Mouse (Mus musculus): ENCODE measurements at regions not wholly inside any gene's neighbourhood (a gene's known extent, or its start where the extent isn't known, plus 50 kb on each side); places are given as distances from the start of the nearest gene placed in this dataset.

DNA sequence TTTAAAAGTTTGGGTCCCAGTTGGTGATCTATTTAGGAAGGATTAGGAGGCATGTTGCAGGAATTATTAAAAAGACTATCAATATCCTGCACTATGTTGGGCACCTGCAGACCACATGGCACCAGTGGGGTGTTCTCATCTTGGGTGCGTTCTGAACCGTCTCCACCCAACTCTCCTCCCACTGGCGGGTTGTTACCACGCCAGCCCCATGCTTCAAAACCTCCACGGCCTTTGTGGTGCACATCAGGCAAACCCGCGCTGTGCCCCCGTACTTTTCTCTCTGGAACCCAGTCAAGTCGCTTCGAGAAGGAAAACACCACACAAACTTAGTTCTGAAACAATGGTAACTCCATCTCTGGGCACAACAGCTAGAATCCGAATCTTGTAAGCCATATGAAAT lies 51.7 kb upstream of the Stt3b start:
- TF ChIP-seq POLR2A (IDR thresholded peaks at IDR 0.05; ENCODE audit: insufficient read length, low read depth) = no peak
- no peak for TF ChIP-seq TCF12 (IDR thresholded peaks at IDR 0.05; ENCODE audit: insufficient read depth, poor library complexity, severe bottlenecking)
- no peak for TF ChIP-seq POLR2AphosphoS2 (IDR thresholded peaks at IDR 0.05; ENCODE audit: insufficient read length, low read depth)
- TF ChIP-seq USF1 (IDR thresholded peaks at IDR 0.05; ENCODE audit: low read depth) = no peak
- no peak for TF ChIP-seq E2F4 (IDR thresholded peaks at IDR 0.05; ENCODE audit: insufficient read depth)
- TF ChIP-seq MYOD1 (IDR thresholded peaks at IDR 0.05; ENCODE audit: control insufficient read depth in 1 of 3, insufficient read length in 2 of 3, low read depth in 2 of 3) = no peak
- TF ChIP-seq CEBPB (IDR thresholded peaks at IDR 0.05; ENCODE audit: insufficient read depth, poor library complexity, severe bottlenecking) = no peak
- TF ChIP-seq MYOG (IDR thresholded peaks at IDR 0.05; ENCODE audit: control insufficient read depth in 1 of 3, insufficient read depth in 1 of 3, insufficient read length in 2 of 3, low read depth in 2 of 3) = no peak
- no peak for TF ChIP-seq MAX (IDR thresholded peaks at IDR 0.05; ENCODE audit: low read depth)

Data from myocyte (in vitro differentiated cells).